Mouse (Mus musculus): ENCODE results near the gene D11Wsu47e. TPM values are rescaled to one million over a fixed set of nuclear protein-coding genes. Genes with fewer than 3 reads are reported as not detected.
A peak's percentile ranks its signal among the peaks of the same experiment; 100 is the strongest.
"Not testable (repeated sequence)": the region's sequence is repeated elsewhere in the genome, so short reads cannot be mapped to it uniquely, and the experiment has no call there.

D11Wsu47e gene
- polyA plus RNA-seq, 1 experiment from 2014 or later: 21.9 TPM

GRCm38 (mm10) chr11:113654561-113655270, 29.5 kb upstream of the D11Wsu47e start:
- Histone ChIP-seq H3K27me3 (no peaks in the 10 kb centered on the region), H3K9me3 (no peaks in the 10 kb centered on the region), H3K36me3 (peaks cover 80% of the 10 kb centered on the region), H3K27ac (no peak overlapping the region), H3K4me3 (no peak overlapping the region), H3K4me1 (replicated peaks) (peaks cover 40% of the 10 kb centered on the region), H3K4me2 (no peak overlapping the region), H3K9ac (no peak overlapping the region; the same call in 1 of the 2 replicates)
- WGBS: 81% methylated on average over 18 of the region's 18 CpGs
- ATAC-seq (ENCODE audit: low FRiP score): no peak

- H3K4me2 ChIP-seq: no peak overlapping the region
- H3K27ac ChIP-seq: no peak overlapping the region
- ATAC-seq (ENCODE audit: low FRiP score): no peak; the same call in 1 of the 2 replicates
- no peak overlapping the region for H3K4me3 ChIP-seq
- no peaks in the 10 kb centered on the region for H3K9me3 ChIP-seq
- H3K9ac ChIP-seq: no peak overlapping the region
- WGBS: 85% methylated on average over 8 of the region's 8 CpGs
- H3K36me3 ChIP-seq: peaks cover 98% of the 10 kb centered on the region
- no peaks in the 10 kb centered on the region for H3K27me3 ChIP-seq
- peaks cover 26% of the 10 kb centered on the region for H3K4me1 ChIP-seq (replicated peaks)
These were observed 27.7 kb upstream of the D11Wsu47e start for GRCm38 (mm10) chr11:113656511-113656932.

GRCm38 (mm10) chr11:113657221-113657620, 27.0 kb upstream of the D11Wsu47e start:
- peaks cover 99% of the 10 kb centered on the region for H3K36me3 ChIP-seq
- H3K9me3 ChIP-seq: no peaks in the 10 kb centered on the region
- H3K27me3 ChIP-seq: no peaks in the 10 kb centered on the region
- no peak overlapping the region for H3K27ac ChIP-seq
- H3K4me1 ChIP-seq (replicated peaks): peaks cover 20% of the 10 kb centered on the region
- H3K9ac ChIP-seq: no peak overlapping the region
- no peak overlapping the region for H3K4me3 ChIP-seq
- ATAC-seq (ENCODE audit: low FRiP score): no peak
- WGBS: 80% methylated on average over 4 of the region's 4 CpGs
- H3K4me2 ChIP-seq: no peak overlapping the region

- peaks cover 97% of the 10 kb centered on the region for H3K36me3 ChIP-seq
- H3K4me1 ChIP-seq (replicated peaks): peaks cover 20% of the 10 kb centered on the region
- WGBS: 92% methylated on average over 8 of the region's 8 CpGs
- ATAC-seq (ENCODE audit: low FRiP score): no peak
- H3K9ac ChIP-seq: no peak overlapping the region
- H3K4me3 ChIP-seq: no peak overlapping the region
- no peak overlapping the region for H3K4me2 ChIP-seq
- H3K27ac ChIP-seq: no peak overlapping the region
- H3K27me3 ChIP-seq: no peaks in the 10 kb centered on the region
- H3K9me3 ChIP-seq: no peaks in the 10 kb centered on the region
These were observed 25.9 kb upstream of the D11Wsu47e start for GRCm38 (mm10) chr11:113658319-113658718.

GRCm38 (mm10) chr11:113658763-113659162, 25.4 kb upstream of the D11Wsu47e start:
- no peak overlapping the region for H3K4me3 ChIP-seq
- no peak for ATAC-seq (ENCODE audit: low FRiP score)
- no peak overlapping the region for H3K4me2 ChIP-seq
- peaks cover 97% of the 10 kb centered on the region for H3K36me3 ChIP-seq
- no peak overlapping the region for H3K27ac ChIP-seq
- WGBS: 93% methylated on average over 4 of the region's 4 CpGs
- H3K9ac ChIP-seq: no peak overlapping the region
- H3K4me1 ChIP-seq (replicated peaks): peaks cover 20% of the 10 kb centered on the region
- no peaks in the 10 kb centered on the region for H3K27me3 ChIP-seq
- no peaks in the 10 kb centered on the region for H3K9me3 ChIP-seq

GRCm38 (mm10) chr11:113660213-113660612, 24.0 kb upstream of the D11Wsu47e start:
- H3K27ac ChIP-seq; H3K4me3 ChIP-seq; H3K9me3 ChIP-seq; H3K9ac ChIP-seq; ATAC-seq (ENCODE audit: low FRiP score); H3K4me2 ChIP-seq; H3K27me3 ChIP-seq: not testable (repeated sequence)
- peaks cover 90% of the 10 kb centered on the region for H3K36me3 ChIP-seq
- 92% methylated on average over 3 of the region's 3 CpGs for WGBS
- H3K4me1 ChIP-seq (replicated peaks): peaks cover 15% of the 10 kb centered on the region

GRCm38 (mm10) chr11:113660940-113661339, 23.3 kb upstream of the D11Wsu47e start:
- no peak overlapping the region for H3K4me3 ChIP-seq
- no peaks in the 10 kb centered on the region for H3K27me3 ChIP-seq
- H3K9me3 ChIP-seq: no peaks in the 10 kb centered on the region
- no peak overlapping the region for H3K27ac ChIP-seq
- H3K4me1 ChIP-seq (replicated peaks): peaks cover 14% of the 10 kb centered on the region
- H3K4me2 ChIP-seq: no peak overlapping the region
- H3K36me3 ChIP-seq: peaks cover 83% of the 10 kb centered on the region
- H3K9ac ChIP-seq: no peak overlapping the region
- WGBS: 93% methylated on average over 11 of the region's 11 CpGs
- ATAC-seq (ENCODE audit: low FRiP score): no peak

- Histone ChIP-seq H3K27me3 (no peaks in the 10 kb centered on the region), H3K4me2 (no peak overlapping the region), H3K4me1 (replicated peaks) (peaks cover 9% of the 10 kb centered on the region), H3K9ac (no peak overlapping the region), H3K9me3 (no peaks in the 10 kb centered on the region), H3K27ac (no peak overlapping the region), H3K4me3 (no peak overlapping the region), H3K36me3 (peaks cover 74% of the 10 kb centered on the region)
- WGBS: 91% methylated on average over 18 of the region's 18 CpGs
- no peak for ATAC-seq (ENCODE audit: low FRiP score)
These were observed 22.3 kb upstream of the D11Wsu47e start for GRCm38 (mm10) chr11:113661835-113662351.

- WGBS: 78% methylated on average over 2 of the region's 2 CpGs
- H3K4me1 ChIP-seq (replicated peaks): peaks cover 15% of the 10 kb centered on the region; the same call in 1 of the 2 replicates
These were observed 19.9 kb upstream of the D11Wsu47e start for GRCm38 (mm10) chr11:113664279-113664678.

GRCm38 (mm10) chr11:113666205-113666604, 18.0 kb upstream of the D11Wsu47e start:
- H3K4me3 ChIP-seq: no peak overlapping the region
- H3K27me3 ChIP-seq: no peaks in the 10 kb centered on the region
- no peak overlapping the region for H3K9ac ChIP-seq
- WGBS: 82% methylated on average over 6 of the region's 6 CpGs
- peaks cover 54% of the 10 kb centered on the region for H3K36me3 ChIP-seq
- no peak for ATAC-seq (ENCODE audit: low FRiP score)
- H3K4me1 ChIP-seq (replicated peaks): peaks cover 15% of the 10 kb centered on the region; the same call in 1 of the 2 replicates
- H3K27ac ChIP-seq: no peak overlapping the region
- no peak overlapping the region for H3K4me2 ChIP-seq
- H3K9me3 ChIP-seq: no peaks in the 10 kb centered on the region

More at GRCm38 (mm10) chr11:113664279-113664678, 19.9 kb upstream of the D11Wsu47e start:
- H3K27me3 ChIP-seq: no peaks in the 10 kb centered on the region
- H3K9ac ChIP-seq: no peak overlapping the region
- no peak overlapping the region for H3K4me3 ChIP-seq
- no peak for ATAC-seq (ENCODE audit: low FRiP score)
- H3K9me3 ChIP-seq: no peaks in the 10 kb centered on the region
- H3K36me3 ChIP-seq: peaks cover 60% of the 10 kb centered on the region
- no peak overlapping the region for H3K27ac ChIP-seq
- H3K4me2 ChIP-seq: no peak overlapping the region

GRCm38 (mm10) chr11:113666648-113667047, 17.6 kb upstream of the D11Wsu47e start:
- 70% methylated on average over 10 of the region's 10 CpGs for whole genome bisulfite sequencing
- no peak overlapping the region for H3K4me3 ChIP-seq
- H3K27me3 ChIP-seq: no peaks in the 10 kb centered on the region
- peaks cover 15% of the 10 kb centered on the region; the same call in 1 of the 2 replicates for H3K4me1 ChIP-seq (replicated peaks)
- no peak for ATAC-seq (ENCODE audit: low FRiP score)
- H3K9me3 ChIP-seq: no peaks in the 10 kb centered on the region
- H3K36me3 ChIP-seq: peaks cover 54% of the 10 kb centered on the region
- 0 out of 2 replicates have a peak overlapping the region, but pooled peaks have one; percentile 30 for H3K27ac ChIP-seq
- H3K4me2 ChIP-seq: no peak overlapping the region
- no peak overlapping the region for H3K9ac ChIP-seq

GRCm38 (mm10) chr11:113667122-113667521, 17.1 kb upstream of the D11Wsu47e start:
- Histone ChIP-seq H3K4me3 (no peak overlapping the region), H3K27ac (0 out of 2 replicates have a peak overlapping the region, but pooled peaks have one; percentile 30), H3K9me3 (no peaks in the 10 kb centered on the region), H3K36me3 (peaks cover 51% of the 10 kb centered on the region), H3K4me1 (replicated peaks) (peaks cover 15% of the 10 kb centered on the region; the same call in 1 of the 2 replicates), H3K9ac (no peak overlapping the region), H3K4me2 (no peak overlapping the region), H3K27me3 (no peaks in the 10 kb centered on the region)
- WGBS: 68% methylated on average over 2 of the region's 2 CpGs
- ATAC-seq (ENCODE audit: low FRiP score): no peak

Data from hindbrain, embryonic 13.5 days (tissue).